Mouse (Mus musculus) CH12.LX (cell line): ENCODE measurements around the gene Eif4g3. TPM values are rescaled to one million over a fixed set of nuclear protein-coding genes. Genes with fewer than 3 reads are reported as not detected.
"Not testable (repeated sequence)": the region's sequence is repeated elsewhere in the genome, so short reads cannot be mapped to it uniquely, and the experiment has no call there.

Source experiments
- DNase-seq: peaks from one replicate; pipeline ENCODE4 v3.0.0-alpha.2; 2013; ENCODE audit errors: extremely low read depth
- H3K27ac ChIP-seq: 2 replicates; pipeline ENCODE4 v1.5.1; 2012; ENCODE audit warnings: low read depth, mild to moderate bottlenecking, control low read depth, moderate library complexity; ENCODE audit not compliant: insufficient read depth
- H3K27me3 ChIP-seq: replicated peaks from 2 replicates; pipeline ENCODE3; 2012; ENCODE audit warnings: inconsistent platforms
- H3K36me3 ChIP-seq, 2 experiments: replicated peaks in 1 of 2; 2 replicates each; pipeline versions ENCODE3 to v1.6.1; 2012; ENCODE audit warnings: inconsistent platforms in 1 of 2, low read length in 1 of 2, mild to moderate bottlenecking in 1 of 2, mixed read lengths in 1 of 2, moderate library complexity in 1 of 2; ENCODE audit not compliant: control insufficient read depth in 1 of 2, insufficient read depth in 1 of 2
- H3K4me1 ChIP-seq, 2 experiments: 2 replicates each; pipeline ENCODE4 v1.6.1; 2012; ENCODE audit warnings: inconsistent platforms in 1 of 2, moderate library complexity in 1 of 2; ENCODE audit not compliant: insufficient read depth in 2 of 2, control insufficient read depth in 1 of 2
- H3K4me2 ChIP-seq: 2 replicates; pipeline ENCODE4 v1.6.1; 2012; ENCODE audit warnings: low read depth, mild to moderate bottlenecking, control low read depth; ENCODE audit not compliant: poor library complexity, insufficient read depth, severe bottlenecking
- H3K4me3 ChIP-seq, 3 experiments: fragments of 150-350 bp in 1 of 3; sonication (generic) in 1 of 3; replicated peaks in 1 of 3; 2 replicates each; pipeline versions ENCODE3 to v1.5.1; 2011 to 2012; ENCODE audit warnings: low read depth in 2 of 3, low read length in 2 of 3, mild to moderate bottlenecking in 2 of 3, moderate library complexity in 2 of 3, control low read depth in 1 of 3, improper control_type of control experiment in 1 of 3, inconsistent platforms in 1 of 3, mixed read lengths in 1 of 3; ENCODE audit not compliant: poor library complexity in 1 of 3
- H3K79me2 ChIP-seq: replicated peaks from 2 replicates; pipeline ENCODE4 v1.6.1; 2012; ENCODE audit warnings: mild to moderate bottlenecking, moderate library complexity; ENCODE audit not compliant: control insufficient read depth, poor library complexity, insufficient read depth, severe bottlenecking; ENCODE audit errors: extremely low read depth
- H3K9ac ChIP-seq: 2 replicates; pipeline ENCODE4 v1.6.1; 2012; ENCODE audit warnings: low read depth, mild to moderate bottlenecking, control low read depth, moderate library complexity; ENCODE audit not compliant: insufficient read depth
- H3K9me3 ChIP-seq: replicated peaks from 2 replicates; pipeline ENCODE3; 2012; ENCODE audit warnings: low read length, inconsistent platforms, mixed read lengths
- BHLHE40 ChIP-seq: IDR thresholded peaks from 2 replicates; pipeline ENCODE4 v1.6.1; 2011; ENCODE audit warnings: mild to moderate bottlenecking, low read depth, low read length, improper control_type of control experiment
- CHD2 ChIP-seq: IDR thresholded peaks from 2 replicates; pipeline ENCODE4 v1.6.1; 2011; ENCODE audit warnings: low read length, improper control_type of control experiment
- E2F4 ChIP-seq: IDR thresholded peaks from 2 replicates; pipeline ENCODE4 v1.6.1; 2011; ENCODE audit warnings: low read depth, low read length, improper control_type of control experiment; ENCODE audit not compliant: insufficient replicate concordance
- GABPA ChIP-seq: IDR thresholded peaks from 2 replicates; pipeline ENCODE4 v1.6.1; 2012; ENCODE audit warnings: low read depth, low read length, improper control_type of control experiment, inconsistent platforms; ENCODE audit not compliant: insufficient replicate concordance
- MAX ChIP-seq: IDR thresholded peaks from 2 replicates; pipeline ENCODE4 v1.6.1; 2011; ENCODE audit warnings: low read length, improper control_type of control experiment
- MAZ ChIP-seq: IDR thresholded peaks from 2 replicates; pipeline ENCODE4 v1.6.1; 2012; ENCODE audit warnings: low read depth, mild to moderate bottlenecking, inconsistent platforms, low read length, improper control_type of control experiment, moderate library complexity
- NELFE ChIP-seq: IDR thresholded peaks from 2 replicates; pipeline ENCODE4 v1.6.1; 2011; ENCODE audit warnings: low read depth, low read length, improper control_type of control experiment
- PAX5 ChIP-seq: IDR thresholded peaks from 2 replicates; pipeline ENCODE4 v1.6.1; 2012; ENCODE audit warnings: low read length, inconsistent platforms, mixed read lengths
- POLR2A ChIP-seq: IDR thresholded peaks from 2 replicates; pipeline ENCODE4 v1.6.1; 2011; ENCODE audit warnings: low read depth, mild to moderate bottlenecking, improper control_type of control experiment, low read length
- POLR2AphosphoS2 ChIP-seq: IDR thresholded peaks from 2 replicates; pipeline ENCODE4 v1.6.1; 2011; ENCODE audit warnings: low read depth, low read length, improper control_type of control experiment
- RAD21 ChIP-seq: IDR thresholded peaks from 2 replicates; pipeline ENCODE4 v1.6.1; 2011; ENCODE audit warnings: low read depth, mild to moderate bottlenecking, low read length, improper control_type of control experiment, moderate library complexity
- SIN3A ChIP-seq: IDR thresholded peaks from 2 replicates; pipeline ENCODE4 v1.6.1; 2012; ENCODE audit warnings: low read length, improper control_type of control experiment, inconsistent platforms
- ZKSCAN1 ChIP-seq: IDR thresholded peaks from 2 replicates; pipeline ENCODE4 v1.6.1; 2012; ENCODE audit warnings: low read depth, inconsistent platforms, low read length, improper control_type of control experiment, borderline replicate concordance
- dilution Hi-C: fragments of 300-500 bp; cut with MboI; formaldehyde crosslinking; loops from 2 replicates; pipeline ENCODE4 v1.14.3; 2020; ENCODE audit warnings: low sequenced_read_pairs; ENCODE audit not compliant: extremely low pct_unique_long_range_greater_than_20kb, extremely low pct_ligation_motif_present
- in situ Hi-C: fragments of 300-500 bp; cut with MboI; formaldehyde crosslinking; loops from 3 replicates; pipeline ENCODE4 v1.14.3; 2019; ENCODE audit warnings: low sequenced_read_pairs, low pct_ligation_motif_present, low pct_unique_long_range_greater_than_20kb, mixed read lengths
- polyA plus RNA-seq: library from polyadenylated mRNA; unstranded; fragments of >175 nt; gene quantifications from 2 replicates; pipeline ENCODE4 v1.2.1, GENCODE M21; 2012; ENCODE audit warnings: low read depth; ENCODE audit not compliant: insufficient read length
- total RNA-seq, 2 experiments: library from RNA; depleted of rRNA; stranded (reverse); fragments of 300-350 nt in 1 of 2; fragments of >200 nt in 1 of 2; gene quantifications; 2 replicates each; pipeline ENCODE4 v1.2.3; 2012 to 2014

Eif4g3 gene
- total and polyA plus RNA-seq, 3 experiments = 10.8 to 47.2 (median 24.0) TPM

GRCm38 (mm10) chr4:137974856-137975432, 17.9 kb upstream of the Eif4g3 start:
- H3K9me3 ChIP-seq, H3K27ac ChIP-seq, H3K9ac ChIP-seq, H3K4me2 ChIP-seq, H3K4me1 ChIP-seq, H3K79me2 ChIP-seq, H3K27me3 ChIP-seq, dilution Hi-C loops, H3K4me3 ChIP-seq, DNase-seq, H3K36me3 ChIP-seq: not testable (repeated sequence)
- in situ Hi-C loops = loop anchor here (25.0 kb wide), 2 partner anchors 337 to 437 kb away; partner anchors contain the start of gene Ddost

- H3K9me3 ChIP-seq, dilution Hi-C loops, DNase-seq, in situ Hi-C loops, H3K27me3 ChIP-seq, H3K79me2 ChIP-seq, H3K27ac ChIP-seq, H3K4me3 ChIP-seq, H3K4me1 ChIP-seq, H3K36me3 ChIP-seq, H3K4me2 ChIP-seq, H3K9ac ChIP-seq: not testable (repeated sequence)
Measured at GRCm38 (mm10) chr4:137979066-137979644, 13.7 kb upstream of the Eif4g3 start.

- in situ Hi-C loops = no loop called here
- no peak for DNase-seq
- TF ChIP-seq POLR2A (no peak), POLR2AphosphoS2 (no peak), GABPA (no peak), E2F4 (no peak), MAZ (no peak), RAD21 (no peak), MAX (no peak), SIN3A (no peak), PAX5 (no peak), NELFE (no peak), ZKSCAN1 (no peak), CHD2 (no peak), BHLHE40 (no peak)
- TF ChIP-seq, all 38 proteins: peak for 0
Measured at GRCm38 (mm10) chr4:137982869-137983268, 10.0 kb upstream of the Eif4g3 start.

More at GRCm38 (mm10) chr4:137982869-137983268, 10.0 kb upstream of the Eif4g3 start:
- Histone ChIP-seq H3K4me1 (no peaks in the 10 kb centered on the region), H3K4me3 (no peak overlapping the region), H3K27ac (no peak overlapping the region), H3K9me3 (no peaks in the 10 kb centered on the region), H3K27me3 (no peaks in the 10 kb centered on the region), H3K4me2 (no peak overlapping the region), H3K36me3 (no peaks in the 10 kb centered on the region), H3K9ac (no peak overlapping the region), H3K79me2 (no peaks in the 10 kb centered on the region)
- dilution Hi-C loops = no loop called here
